ENCODE assay signal across 8 mouse cellular contexts in genomic region chr4:43875160-43875918, GRCm38 (mm10). TPM values are rescaled to one million over a fixed set of nuclear protein-coding genes. Genes with fewer than 3 reads are reported as not detected.
DNase-seq lines count a peak whose midpoint lies in the region; ATAC-seq lines count a peak whose summit lies in the region.

Gene Reck (plus strand): TSS chr4:43875530.

- peak within 1 kb of the TSS; percentile 68 for H3K4me2 ChIP-seq in hindbrain, embryonic 12.5 days (replicated peaks)

- peaks cover 24% of the 10 kb centered on the region for H3K4me1 ChIP-seq in hindbrain, embryonic 12.5 days

- no peaks in the 10 kb centered on the region for H3K36me3 ChIP-seq in hindbrain, embryonic 12.5 days

- H3K9ac ChIP-seq in hindbrain, embryonic 12.5 days: peak within 1 kb of the TSS; percentile 84

- peak; percentile 86 for DNase-seq in NIH3T3 (ENCODE audit: low read depth)
- DNase-seq in cerebellum, postnatal 10 days: peak; percentile 95 to 96
- DNase-seq in frontal cortex, postnatal 14 days (ENCODE audit: low spot score in 2 of 2): peak; percentile 46 to 75
- peak; percentile 79 to 83 for DNase-seq in layer of hippocampus, postnatal 14 days (ENCODE audit: low spot score in 2 of 2)
- DNase-seq in lung, postnatal 14 days: peak; percentile 90
- DNase-seq in retina, embryonic 14.5 days (ENCODE audit: low spot score): peak; percentile 97
- peak; percentile 90 for DNase-seq in thymus, postnatal 4 days

- no peaks in the 10 kb centered on the region for H3K27me3 ChIP-seq in hindbrain, embryonic 12.5 days

- peak within 1 kb of the TSS; percentile 81 for H3K27ac ChIP-seq in hindbrain, embryonic 12.5 days

- peak; percentile 95 for ATAC-seq in hindbrain, embryonic 12.5 days (ENCODE audit: low FRiP score)

- under 1% methylated on average over 72 of the region's 73 CpGs for WGBS in hindbrain, embryonic 12.5 days

- H3K4me3 ChIP-seq in hindbrain, embryonic 12.5 days: peak within 1 kb of the TSS; percentile 85

- 0 out of 2 replicates have a peak, but pooled peaks cover 3% of the 10 kb centered on the region for H3K9me3 ChIP-seq in hindbrain, embryonic 12.5 days (replicated peaks)

RNA-seq across cellular contexts. Expression of gene Reck, which starts in this region (rescaled TPM):
- 20.1 and 21.9 TPM in 2 replicates for polyA plus RNA-seq in hindbrain, embryonic 12.5 days (2016; fragmentation: Nextera tagmentation; extraction: Ambion mirVana)
- 1 to 10 TPM; 5.9 to 6.5 TPM for total RNA-seq in layer of hippocampus, postnatal 14 days (2021)

Comparison
In these comparisons a context has a peak if more than half of its experiments do, and no peak if none do; other contexts are left out.
1. Peak in every context shown above with its lines: DNase-seq, ATAC-seq, H3K4me3 ChIP-seq and H3K27ac ChIP-seq.